18 mouse cellular contexts compared by ENCODE assay signal in genomic region chr13:46490644-46491043, GRCm38 (mm10). TPM values are rescaled to one million over a fixed set of nuclear protein-coding genes. Genes with fewer than 3 reads are reported as not detected.
A peak's percentile ranks its signal among the peaks of the same experiment; 100 is the strongest.
DNase-seq lines count a peak whose midpoint lies in the region; ATAC-seq lines count a peak whose summit lies in the region.
"Had no signal": no experiment of that assay in that cellular context is flagged by ENCODE, and none has a peak within 500 bp of the region (broad histone marks: within the 10 kb centered on the region; RNA-seq: fewer than 3 reads in every experiment).

No protein-coding gene starts in this region.

- no peaks in the 10 kb centered on the region for H3K27me3 ChIP-seq in kidney, embryonic 14.5 days (ENCODE audit: control insufficient read depth, insufficient read depth, low read length)
- no peaks in the 10 kb centered on the region for H3K27me3 ChIP-seq in limb, embryonic 12.5 days
- H3K27me3 ChIP-seq in limb, embryonic 10.5 days (ENCODE audit: low read depth, poor library complexity, severe bottlenecking), result no peaks in the 10 kb centered on the region
- H3K27me3 ChIP-seq: midbrain, embryonic 13.5 days; neural tube, embryonic 13.5 days had no signal

- 20% methylated on average over 4 of the region's 4 CpGs for WGBS in kidney, embryonic 14.5 days
- 40% methylated on average over 4 of the region's 4 CpGs for WGBS in limb, embryonic 12.5 days
- 49% methylated on average over 4 of the region's 4 CpGs for WGBS in limb, embryonic 10.5 days

- no peak overlapping the region for H3K4me2 ChIP-seq in kidney, embryonic 14.5 days (replicated peaks; ENCODE audit: low read depth, low read length)
- H3K4me2 ChIP-seq in limb, embryonic 12.5 days, result no peak overlapping the region
- H3K4me2 ChIP-seq: midbrain, embryonic 13.5 days; neural tube, embryonic 13.5 days had no signal

- no peaks in the 10 kb centered on the region for H3K36me3 ChIP-seq in kidney, embryonic 14.5 days (ENCODE audit: control insufficient read depth, insufficient read depth, low read length)
- no peaks in the 10 kb centered on the region for H3K36me3 ChIP-seq in limb, embryonic 12.5 days
- H3K36me3 ChIP-seq in limb, embryonic 10.5 days, result no peaks in the 10 kb centered on the region
- H3K36me3 ChIP-seq: midbrain, embryonic 13.5 days; neural tube, embryonic 13.5 days had no signal

- H3K9ac ChIP-seq in kidney, embryonic 14.5 days (ENCODE audit: low read depth, low read length), result no peak overlapping the region
- no peak overlapping the region for H3K9ac ChIP-seq in limb, embryonic 12.5 days (replicated peaks)
- H3K9ac ChIP-seq: liver, postnatal 0 days; midbrain, embryonic 13.5 days; neural tube, embryonic 13.5 days had no signal

- no peak overlapping the region for H3K4me3 ChIP-seq in kidney, embryonic 14.5 days (ENCODE audit: low read length)
- H3K4me3 ChIP-seq in limb, embryonic 12.5 days (replicated peaks), result no peak overlapping the region
- H3K4me3 ChIP-seq in limb, embryonic 10.5 days, result no peak overlapping the region
- H3K4me3 ChIP-seq: heart, adult 2 months; midbrain, embryonic 13.5 days; neural tube, embryonic 13.5 days had no signal

- ATAC-seq in kidney, embryonic 14.5 days (ENCODE audit: low FRiP score, low TSS enrichment), result peak; percentile 64; the same call in 1 of the 2 replicates
- ATAC-seq in limb, embryonic 12.5 days (ENCODE audit: insufficient number of reproducible peaks, insufficient read depth, low FRiP score, low TSS enrichment, low read depth), result no peak
- ATAC-seq: hindbrain, postnatal 0 days; liver, postnatal 0 days; midbrain, embryonic 13.5 days had no signal

- H3K27ac ChIP-seq in kidney, embryonic 14.5 days (ENCODE audit: low read depth, low read length), result no peak overlapping the region
- peak overlapping the region; percentile 35; the same call in 1 of the 2 replicates for H3K27ac ChIP-seq in limb, embryonic 12.5 days
- no peak overlapping the region for H3K27ac ChIP-seq in limb, embryonic 10.5 days
- H3K27ac ChIP-seq: heart, adult 2 months; hindbrain, postnatal 0 days; midbrain, embryonic 13.5 days; neural tube, embryonic 13.5 days had no signal

- peaks cover 3% of the 10 kb centered on the region; the same call in 1 of the 2 replicates for H3K4me1 ChIP-seq in kidney, embryonic 14.5 days (ENCODE audit: control insufficient read depth, insufficient read depth, low read length)
- peaks cover 8% of the 10 kb centered on the region for H3K4me1 ChIP-seq in limb, embryonic 12.5 days (replicated peaks)
- peaks cover 8% of the 10 kb centered on the region for H3K4me1 ChIP-seq in limb, embryonic 10.5 days
- H3K4me1 ChIP-seq: midbrain, embryonic 13.5 days; neural tube, embryonic 13.5 days had no signal

- H3K9me3 ChIP-seq in kidney, embryonic 14.5 days (ENCODE audit: control insufficient read depth, low read length), result no peaks in the 10 kb centered on the region
- peaks cover 7% of the 10 kb centered on the region; the same call in 1 of the 2 replicates for H3K9me3 ChIP-seq in limb, embryonic 12.5 days
- no peaks in the 10 kb centered on the region for H3K9me3 ChIP-seq in limb, embryonic 10.5 days (replicated peaks)
- H3K9me3 ChIP-seq: midbrain, embryonic 13.5 days; neural tube, embryonic 13.5 days had no signal

- no peak for DNase-seq in kidney, adult 11 months
- DNase-seq in limb, embryonic 10.5 days (ENCODE audit: low spot score), result no peak
- peak; percentile 5 for DNase-seq in forelimb bud, embryonic 11.5 days (ENCODE audit: low read depth, low spot score)
- DNase-seq in telencephalon, adult 2 months (ENCODE audit: low read depth, low spot score), result peak; percentile 50
- no peak for DNase-seq in lung, postnatal 36 days
- DNase-seq: adrenal gland, adult 2 months; cerebellum, adult 9-10 months; gastrocnemius, postnatal 25 days; heart, adult 2 months; liver, postnatal 0 days; lung, postnatal 10 days; thymus, postnatal 14 days had no signal

RNA-seq across cellular contexts. Expression of gene Cap2, which starts 11.0 kb away (rescaled TPM):
- polyA plus RNA-seq in kidney, embryonic 14.5 days (2014; fragmentation: Nextera tagmentation; extraction: Ambion mirVana), result 8.7 and 8.9 TPM in 2 replicates
- 13.1 and 13.3 TPM in 2 replicates for polyA plus RNA-seq in limb, embryonic 12.5 days (2016; fragmentation: Nextera tagmentation; extraction: Ambion mirVana)
- 4.2 and 6.7 TPM in 2 replicates for polyA plus RNA-seq in limb, embryonic 10.5 days (2016; fragmentation: Nextera tagmentation; extraction: Ambion mirVana)
- polyA plus RNA-seq: liver, adult 2 months had no signal

Comparison
In these comparisons a context has a peak if more than half of its experiments do, and no peak if none do; other contexts are left out.
1. DNase-seq: peak in forelimb bud, embryonic 11.5 days (single experiment) and telencephalon, adult 2 months (single experiment); none in kidney, adult 11 months (single experiment), limb, embryonic 10.5 days (single experiment) and lung, postnatal 36 days (single experiment).